Mouse (Mus musculus) cortical plate, adult 2 months (tissue): Measurements from ENCODE around the gene Pi4k2b.

Experiments
- CTCF ChIP-seq: fragments of 200-500 bp; IDR thresholded peaks from 2 replicates; pipeline ENCODE4 v1.5.1; 2011; ENCODE audit warnings: mild to moderate bottlenecking, control low read depth, low read length; ENCODE audit not compliant: insufficient read depth; ENCODE audit errors: extremely low read depth
- POLR2A ChIP-seq: fragments of 200-500 bp; IDR thresholded peaks from 2 replicates; pipeline ENCODE4 v1.6.1; 2011; ENCODE audit warnings: mild to moderate bottlenecking, low read length, control low read depth; ENCODE audit not compliant: insufficient read depth; ENCODE audit errors: extremely low read depth

DNA sequence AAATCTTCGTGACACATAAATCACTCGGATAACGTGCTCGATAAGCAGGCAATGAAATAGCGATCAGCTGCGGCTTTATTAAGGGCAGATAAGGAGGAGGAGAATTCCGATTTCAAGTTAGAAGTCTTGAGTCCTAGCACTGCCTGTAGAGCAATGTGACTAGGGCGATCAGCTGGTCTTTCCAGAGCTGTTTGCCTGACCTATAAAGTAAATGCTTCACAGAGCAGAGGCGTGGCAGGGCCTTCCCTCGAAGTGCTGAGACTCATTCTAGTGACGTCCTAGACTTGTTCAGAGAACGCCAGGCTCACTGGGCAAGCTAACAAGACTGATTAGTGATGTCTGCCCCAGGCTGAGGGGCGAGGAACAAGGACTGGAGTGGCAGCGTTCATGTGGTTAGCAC is 69.7 kb downstream of the Pi4k2b start:
- TF ChIP-seq CTCF = no peak
- no peak for TF ChIP-seq POLR2A
